Mouse (Mus musculus): ENCODE measurements at regions not wholly inside any gene's neighbourhood (a gene's known extent, or its start where the extent isn't known, plus 50 kb on each side); places are given as distances from the start of the nearest gene placed in this dataset.

DNA sequence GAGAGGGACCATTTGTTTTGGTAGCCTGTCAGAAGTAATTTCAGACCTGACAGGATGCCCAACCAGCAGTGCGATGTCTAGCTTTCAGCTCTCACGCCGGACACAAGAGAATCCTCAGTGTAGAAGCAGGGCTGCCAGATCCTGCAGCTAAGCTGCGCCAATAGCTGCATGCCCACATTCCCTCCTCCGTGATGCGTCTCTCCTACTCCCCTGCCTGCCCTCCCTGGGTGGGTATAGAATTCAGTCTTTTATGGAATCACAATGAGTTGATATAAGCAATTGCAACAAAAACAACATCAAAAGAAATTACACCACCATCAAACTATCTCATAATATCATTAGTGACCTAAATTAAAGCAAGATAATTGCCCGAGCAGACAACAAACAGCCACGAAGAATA, 587.1 kb downstream of the Ofcc1 start:
- no peak for TF ChIP-seq EP300 (IDR thresholded peaks at IDR 0.05; ENCODE audit: low read depth)
- no peak for TF ChIP-seq CTCF (IDR thresholded peaks at IDR 0.05; ENCODE audit: low read depth)
